Mouse (Mus musculus) cortical plate, adult 2 months (tissue): ENCODE measurements around the gene Lpgat1. TPM values are rescaled to one million over a fixed set of nuclear protein-coding genes. Genes with fewer than 3 reads are reported as not detected.

Experiments
- H3K27ac ChIP-seq: fragments of 200-500 bp; 2 replicates; pipeline ENCODE4 v1.5.1; 2012; ENCODE audit warnings: low read length, control low read depth, inconsistent platforms; ENCODE audit not compliant: insufficient read depth
- H3K4me1 ChIP-seq: fragments of 200-500 bp; 2 replicates; pipeline ENCODE4 v1.6.1; 2011; ENCODE audit warnings: low read length; ENCODE audit not compliant: control insufficient read depth, insufficient read depth
- H3K4me3 ChIP-seq: fragments of 200-500 bp; 2 replicates; pipeline ENCODE4 v1.5.1; 2011; ENCODE audit warnings: mild to moderate bottlenecking, low read length, control low read depth; ENCODE audit not compliant: insufficient read depth
- CTCF ChIP-seq: fragments of 200-500 bp; IDR thresholded peaks from 2 replicates; pipeline ENCODE4 v1.5.1; 2011; ENCODE audit warnings: mild to moderate bottlenecking, control low read depth, low read length; ENCODE audit not compliant: insufficient read depth; ENCODE audit errors: extremely low read depth
- POLR2A ChIP-seq: fragments of 200-500 bp; IDR thresholded peaks from 2 replicates; pipeline ENCODE4 v1.6.1; 2011; ENCODE audit warnings: mild to moderate bottlenecking, low read length, control low read depth; ENCODE audit not compliant: insufficient read depth; ENCODE audit errors: extremely low read depth
- polyA plus RNA-seq: library from polyadenylated mRNA; depleted of rRNA; stranded (reverse); fragments of >200 nt; gene quantifications from 2 replicates; pipeline ENCODE4 v1.2.3, GENCODE M21; 2012

Gene Lpgat1
- polyA plus RNA-seq, 1 experiment = 74.2 TPM

DNA sequence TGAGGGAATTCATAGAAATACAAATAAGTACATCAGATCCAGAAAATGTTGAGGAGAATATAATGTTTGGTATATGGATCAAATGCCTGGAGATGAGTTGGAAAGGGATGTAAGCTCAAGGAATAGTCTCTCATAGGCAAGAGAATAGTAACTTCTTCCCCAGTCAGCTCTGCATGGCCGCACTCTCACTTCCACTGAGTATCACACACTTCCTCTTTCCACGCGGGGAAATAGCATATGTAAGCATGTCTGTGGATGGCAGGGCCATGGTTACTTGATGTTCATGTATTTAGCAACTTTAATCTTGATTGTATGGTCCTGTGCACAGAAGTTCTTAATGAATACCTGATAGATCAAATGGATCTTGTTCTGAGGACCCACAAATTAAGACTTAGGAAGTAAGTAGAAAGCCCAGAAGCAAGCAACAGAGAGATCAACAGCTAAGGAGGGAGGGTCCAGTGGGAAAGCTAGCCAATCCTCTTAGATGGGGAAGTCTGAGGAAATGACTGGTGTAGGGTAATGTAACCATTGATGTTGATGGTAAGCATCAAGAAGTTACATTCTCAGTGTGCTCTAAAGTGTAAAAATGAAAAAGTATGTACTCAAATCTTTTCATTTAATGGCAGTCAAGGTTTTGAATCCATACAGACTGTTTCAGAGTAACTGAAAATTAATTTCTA is 39.0 kb downstream of the Lpgat1 start:
- TF ChIP-seq CTCF (no peak), POLR2A (no peak)
- H3K4me3 ChIP-seq = no peak overlapping the region
- no peak overlapping the region for H3K27ac ChIP-seq
- H3K4me1 ChIP-seq = no peaks in the 10 kb centered on the region; the same call in 1 of the 2 replicates

DNA sequence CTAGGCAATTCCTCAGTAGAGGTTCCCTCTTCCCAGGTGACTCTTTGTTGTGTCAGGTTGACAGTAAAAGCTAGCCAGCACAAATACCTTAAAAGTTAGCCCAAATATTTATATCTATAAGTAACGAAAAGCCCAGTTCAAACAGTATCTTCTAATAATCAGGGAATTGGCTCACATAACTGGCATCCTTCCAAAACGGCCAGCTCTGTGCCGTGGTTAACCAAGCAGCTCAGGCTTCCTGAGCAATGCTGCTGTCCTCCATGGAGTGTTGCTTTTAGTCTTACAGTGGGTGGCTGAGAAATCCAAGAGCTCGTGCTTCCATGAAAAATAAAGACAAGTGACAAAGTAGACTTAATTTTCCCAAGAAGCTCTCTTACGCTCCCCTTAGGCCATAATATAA is 56.5 kb downstream of the Lpgat1 start:
- Histone ChIP-seq H3K4me3 (no peak overlapping the region), H3K4me1 (no peaks in the 10 kb centered on the region), H3K27ac (no peak overlapping the region)
- no peak for TF ChIP-seq CTCF
- no peak for TF ChIP-seq POLR2A

DNA sequence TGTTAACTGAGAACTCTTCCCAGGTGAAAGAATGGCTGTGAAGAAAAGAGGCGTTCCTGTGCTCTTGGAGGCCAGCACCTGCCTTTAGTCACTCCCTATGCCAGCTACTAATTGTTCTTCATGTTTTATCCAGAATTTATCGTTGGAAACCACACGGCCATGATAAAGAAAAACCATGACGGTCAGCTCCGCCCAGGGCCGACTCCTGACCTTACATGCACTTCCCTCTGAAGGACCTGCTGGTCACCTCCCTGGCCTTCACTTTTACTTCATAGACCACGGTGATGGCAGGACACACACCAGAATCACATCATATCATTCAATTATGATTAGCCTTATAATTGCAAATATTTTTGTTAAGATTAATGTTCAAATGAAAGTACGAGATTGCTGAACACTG is 57.5 kb downstream of the Lpgat1 start:
- Histone ChIP-seq H3K27ac (no peak overlapping the region), H3K4me3 (no peak overlapping the region), H3K4me1 (no peaks in the 10 kb centered on the region)
- no peak for TF ChIP-seq POLR2A
- TF ChIP-seq CTCF = no peak

DNA sequence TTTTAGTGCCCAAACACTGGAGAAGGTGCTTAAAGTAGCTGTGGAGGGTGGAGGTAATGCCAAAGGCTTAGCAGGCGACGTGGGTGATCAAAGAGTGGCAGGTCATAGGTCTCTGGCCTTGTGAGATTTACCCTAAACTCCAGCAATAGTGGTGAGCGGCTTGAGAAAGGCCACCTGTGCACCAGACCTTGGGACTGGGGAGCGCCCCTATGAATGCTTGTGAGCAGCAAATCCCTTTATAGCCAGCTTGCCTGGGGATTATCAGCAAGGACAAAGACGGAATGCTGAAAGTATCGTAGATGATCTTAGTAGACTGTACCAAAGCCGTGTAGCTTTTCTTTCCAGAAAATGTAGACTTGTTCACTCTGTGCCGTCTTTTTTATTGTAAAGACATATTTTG is 59.9 kb downstream of the Lpgat1 start:
- H3K4me1 ChIP-seq = no peaks in the 10 kb centered on the region
- no peak overlapping the region for H3K27ac ChIP-seq
- TF ChIP-seq CTCF (no peak), POLR2A (no peak)
- no peak overlapping the region for H3K4me3 ChIP-seq

DNA sequence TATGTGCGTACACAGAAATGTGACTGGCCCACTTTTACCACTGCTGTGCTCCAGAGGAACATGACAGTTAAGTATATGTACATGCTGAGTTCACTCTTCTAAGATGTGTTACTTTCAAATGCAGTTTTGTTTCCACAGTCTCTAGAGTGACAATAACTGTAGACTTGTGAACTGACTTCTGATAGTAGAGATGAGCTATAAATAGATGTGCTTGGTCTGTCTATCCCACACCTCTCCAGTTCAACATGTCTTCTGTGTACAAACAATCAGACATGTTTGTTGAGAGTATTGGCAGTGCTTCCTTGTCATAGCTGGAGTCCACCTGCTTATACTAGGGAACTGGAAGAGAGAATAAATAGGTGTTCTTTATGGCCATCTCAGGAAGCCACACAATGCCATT is 62.8 kb downstream of the Lpgat1 start:
- H3K4me1 ChIP-seq = peaks cover 2% of the 10 kb centered on the region
- TF ChIP-seq POLR2A (no peak), CTCF (no peak)
- no peak overlapping the region for H3K27ac ChIP-seq
- H3K4me3 ChIP-seq = no peak overlapping the region

DNA sequence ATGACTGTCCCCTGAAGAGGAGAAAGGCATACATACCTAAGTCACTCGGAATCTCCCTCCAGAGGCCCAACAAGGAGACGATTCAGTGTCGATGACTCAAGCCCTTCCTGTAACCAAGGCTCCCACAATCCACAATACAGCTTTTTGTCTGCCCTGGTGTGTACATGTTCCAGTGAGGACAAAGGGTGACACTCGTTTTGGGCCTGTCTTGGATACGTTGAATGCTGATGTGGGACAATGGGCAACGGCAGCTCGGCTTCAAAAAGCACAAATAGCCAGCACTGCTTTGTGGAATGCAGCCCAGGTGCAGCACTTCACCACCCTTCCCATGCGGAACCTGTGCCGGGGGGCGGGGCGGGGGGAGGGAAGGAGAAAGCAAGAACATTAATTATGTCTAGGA is 67.5 kb downstream of the Lpgat1 start:
- no peak overlapping the region for H3K4me3 ChIP-seq
- peak overlapping the region; percentile 55; the same call in 1 of the 2 replicates for H3K27ac ChIP-seq
- H3K4me1 ChIP-seq = peaks cover 2% of the 10 kb centered on the region
- TF ChIP-seq CTCF = no peak
- TF ChIP-seq POLR2A = no peak

- H3K27ac ChIP-seq = peak overlapping the region; percentile 55
- no peak overlapping the region for H3K4me3 ChIP-seq
- H3K4me1 ChIP-seq = peaks cover 2% of the 10 kb centered on the region
- TF ChIP-seq CTCF = no peak
These were observed 68.6 kb downstream of the Lpgat1 start for GRCm38 (mm10) chr1:191786255-191786654.

GRCm38 (mm10) chr1:191787379-191787778 is 69.7 kb downstream of the Lpgat1 start:
- peaks cover 2% of the 10 kb centered on the region for H3K4me1 ChIP-seq
- no peak for TF ChIP-seq CTCF
- no peak for TF ChIP-seq POLR2A

GRCm38 (mm10) chr1:191792991-191793390 is 75.4 kb downstream of the Lpgat1 start:
- no peak for TF ChIP-seq CTCF
- TF ChIP-seq POLR2A = no peak
- no peak overlapping the region for H3K27ac ChIP-seq
- peaks cover 2% of the 10 kb centered on the region for H3K4me1 ChIP-seq
- H3K4me3 ChIP-seq = no peak overlapping the region

More at GRCm38 (mm10) chr1:191787379-191787778, 69.7 kb downstream of the Lpgat1 start:
- no peak overlapping the region for H3K4me3 ChIP-seq
- H3K27ac ChIP-seq = peak overlapping the region; percentile 71

DNA sequence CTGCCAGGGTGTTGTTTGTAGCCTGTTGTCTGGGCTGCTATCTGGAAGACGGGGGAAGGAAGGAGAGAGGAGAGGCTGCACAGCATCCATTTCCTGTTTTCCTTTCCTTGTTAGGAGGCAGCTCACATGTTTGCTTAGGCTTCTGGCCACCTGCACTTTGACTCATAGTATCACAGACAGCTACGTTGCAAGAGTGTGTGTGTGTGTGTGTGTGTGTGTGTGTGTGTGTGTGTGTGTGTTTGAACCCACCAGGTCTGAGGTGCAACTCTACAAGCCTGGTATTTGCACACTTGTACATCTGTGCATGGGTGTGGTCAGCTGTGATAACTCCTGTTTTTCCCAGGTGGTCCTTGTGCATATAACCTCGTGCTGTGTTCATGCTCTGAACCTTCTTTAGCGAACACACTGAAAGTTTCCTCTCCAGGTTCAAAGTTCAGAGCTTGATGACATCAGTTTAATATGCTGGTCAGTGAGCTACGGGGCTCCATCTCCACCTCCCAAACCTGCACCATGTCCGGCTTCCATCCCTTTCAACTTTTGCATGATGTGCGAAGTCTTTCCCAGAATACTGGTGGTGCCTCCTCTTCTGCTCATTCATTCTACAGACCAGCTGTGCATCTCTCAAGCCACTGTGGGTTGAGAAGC is 76.4 kb downstream of the Lpgat1 start:
- H3K4me1 ChIP-seq = peaks cover 2% of the 10 kb centered on the region
- no peak overlapping the region for H3K27ac ChIP-seq
- H3K4me3 ChIP-seq = no peak overlapping the region
- TF ChIP-seq CTCF (no peak), POLR2A (no peak)
